Mouse (Mus musculus): ENCODE data around the gene Lmbr1l. TPM values are rescaled to one million over a fixed set of nuclear protein-coding genes. Genes with fewer than 3 reads are reported as not detected.
A peak's percentile ranks its signal among the peaks of the same experiment; 100 is the strongest.
"Not testable (repeated sequence)": the region's sequence is repeated elsewhere in the genome, so short reads cannot be mapped to it uniquely, and the experiment has no call there.

Lmbr1l gene
- polyA plus RNA-seq, 1 experiment from 2014 or later: 21.7 TPM

DNA sequence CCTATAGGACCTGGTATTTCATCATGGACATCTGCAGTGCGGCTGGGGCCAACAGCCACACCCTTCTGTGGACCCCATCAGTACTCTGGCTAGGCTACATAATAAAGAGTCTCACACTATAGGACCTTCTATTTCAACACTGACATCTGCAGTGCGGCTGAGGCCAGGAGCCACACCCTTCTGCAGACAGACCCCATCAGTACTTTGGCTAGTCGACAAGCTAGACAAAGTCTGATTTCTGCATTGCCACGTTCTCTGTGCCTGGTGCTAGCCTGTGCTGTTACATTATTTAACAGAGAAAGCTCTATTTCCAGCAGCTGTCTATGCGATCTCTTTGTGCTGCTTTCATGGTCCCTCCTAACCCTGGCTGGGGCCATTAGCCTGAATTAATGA is 34.0 kb upstream of the Lmbr1l start:
- Histone ChIP-seq H3K9me3 (replicated peaks) (no peaks in the 10 kb centered on the region), H3K9ac (peak overlapping the region; percentile 18; the same call in 1 of the 2 replicates), H3K4me3 (replicated peaks) (peak overlapping the region; percentile 84), H3K36me3 (peaks cover 10% of the 10 kb centered on the region), H3K4me2 (replicated peaks) (peak overlapping the region; percentile 52), H3K27ac (replicated peaks) (peak overlapping the region; percentile 73), H3K4me1 (peaks cover 12% of the 10 kb centered on the region), H3K27me3 (no peaks in the 10 kb centered on the region)
- WGBS: 14% methylated on average over 5 of the region's 5 CpGs
- ATAC-seq (ENCODE audit: insufficient number of reproducible peaks, low FRiP score, low TSS enrichment, low read depth): no peak

DNA sequence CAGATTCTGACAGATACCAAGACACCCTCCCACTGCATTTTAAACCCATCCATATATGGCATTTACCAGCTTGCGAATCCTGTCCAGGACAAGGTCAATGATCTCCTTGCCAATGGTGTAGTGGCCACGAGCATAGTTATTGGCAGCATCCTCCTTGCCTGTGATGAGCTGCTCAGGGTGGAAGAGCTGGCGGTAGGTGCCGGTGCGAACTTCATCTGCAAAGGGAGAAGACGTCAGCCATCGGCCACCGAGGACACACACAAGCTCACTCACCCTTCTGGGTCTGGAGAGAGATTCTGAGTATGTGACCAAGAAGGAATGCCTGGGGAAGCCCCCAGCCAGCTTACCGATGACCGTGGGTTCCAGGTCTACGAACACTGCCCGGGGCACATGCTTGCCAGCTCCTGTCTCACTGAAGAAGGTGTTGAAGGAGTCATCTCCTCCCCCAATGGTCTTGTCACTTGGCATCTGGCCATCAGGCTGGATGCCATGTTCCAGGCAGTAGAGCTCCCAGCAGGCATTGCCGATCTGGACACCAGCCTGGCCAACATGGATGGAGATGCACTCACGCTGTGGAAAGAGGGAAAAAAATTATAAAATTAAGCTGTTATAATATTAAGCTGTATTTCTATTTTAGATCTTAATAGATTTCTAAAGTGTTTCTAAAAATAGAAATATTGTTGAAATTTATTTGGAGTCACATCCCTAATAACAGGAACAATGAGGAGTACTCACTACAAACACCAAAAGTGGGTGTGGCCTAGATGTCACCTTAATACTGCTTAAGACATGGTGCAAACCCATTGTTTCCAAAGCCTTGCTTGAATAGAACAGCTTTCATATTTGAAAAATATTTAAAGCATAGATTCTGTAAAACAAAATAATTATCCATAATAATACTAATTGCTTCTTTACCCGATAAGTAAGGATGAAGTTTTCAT is 33.4 kb upstream of the Lmbr1l start:
- 0 out of 2 replicates have a peak overlapping the region, but pooled peaks have one; percentile 18 for H3K9ac ChIP-seq
- H3K4me1 ChIP-seq: peaks cover 12% of the 10 kb centered on the region
- peak overlapping the region; percentile 52 for H3K4me2 ChIP-seq (replicated peaks)
- H3K9me3 ChIP-seq (replicated peaks); H3K27me3 ChIP-seq; ATAC-seq (ENCODE audit: insufficient number of reproducible peaks, low FRiP score, low TSS enrichment, low read depth): not testable (repeated sequence)
- H3K4me3 ChIP-seq (replicated peaks): peak overlapping the region; percentile 84
- peak overlapping the region; percentile 73 for H3K27ac ChIP-seq (replicated peaks)
- peaks cover 10% of the 10 kb centered on the region for H3K36me3 ChIP-seq
- WGBS: 90% methylated on average over 11 of the region's 15 CpGs

DNA sequence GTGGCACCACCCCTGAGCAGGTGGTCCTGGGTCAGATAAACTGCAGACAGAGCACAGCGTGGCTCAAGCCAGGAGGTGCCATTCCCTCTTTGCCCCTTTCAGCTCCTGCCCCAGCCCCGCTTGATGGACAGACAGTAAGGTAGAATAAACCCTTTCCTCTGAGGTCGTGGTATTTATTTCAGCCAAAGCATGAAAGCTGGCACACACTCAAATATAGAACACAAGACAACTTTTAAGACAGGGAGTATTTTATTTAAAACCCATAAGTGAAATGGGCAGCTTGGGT is 31.5 kb upstream of the Lmbr1l start:
- H3K9me3 ChIP-seq (replicated peaks): no peaks in the 10 kb centered on the region
- ATAC-seq (ENCODE audit: insufficient number of reproducible peaks, low FRiP score, low TSS enrichment, low read depth): no peak
- no peak overlapping the region for H3K27ac ChIP-seq (replicated peaks)
- peaks cover 10% of the 10 kb centered on the region for H3K36me3 ChIP-seq
- H3K9ac ChIP-seq: no peak overlapping the region
- H3K4me2 ChIP-seq (replicated peaks): no peak overlapping the region
- WGBS: 62% methylated on average over 3 of the region's 3 CpGs
- peaks cover 6% of the 10 kb centered on the region for H3K4me1 ChIP-seq
- no peak overlapping the region for H3K4me3 ChIP-seq (replicated peaks)
- H3K27me3 ChIP-seq: no peaks in the 10 kb centered on the region

DNA sequence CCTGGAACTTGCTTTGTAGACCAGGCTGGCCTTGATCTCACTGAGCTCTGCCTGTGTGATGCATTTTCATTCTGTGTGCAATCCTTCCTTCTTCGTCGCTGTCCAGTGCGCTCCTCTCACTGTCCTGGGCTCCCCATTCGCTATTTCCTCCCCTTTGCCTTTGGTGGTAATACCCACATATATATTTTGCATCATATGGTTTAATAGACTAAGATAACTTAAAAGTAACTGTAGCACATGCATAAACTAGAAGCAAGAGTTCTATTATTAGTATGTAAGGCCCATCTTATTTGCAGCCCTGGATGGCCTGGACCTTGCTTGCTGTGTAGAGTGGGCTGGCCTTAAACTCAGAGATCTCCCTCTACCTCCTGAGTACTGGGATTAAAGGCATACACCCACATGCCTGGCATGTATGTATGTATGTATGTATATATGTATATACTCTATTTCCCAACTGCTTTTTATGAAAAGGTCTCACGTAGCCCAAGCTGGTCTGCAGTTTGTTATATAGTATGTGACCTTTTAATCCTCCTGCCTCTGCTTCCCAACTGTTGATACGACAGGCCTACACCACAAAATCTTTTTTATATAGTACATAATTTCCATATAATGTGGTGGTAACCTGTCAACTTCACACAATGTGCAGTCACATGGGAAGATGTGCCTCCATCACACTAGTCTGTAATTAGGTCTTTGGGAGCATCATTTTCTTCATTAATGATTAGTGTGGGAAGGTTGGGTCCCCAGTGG is 31.0 kb upstream of the Lmbr1l start:
- Histone ChIP-seq H3K4me3 (replicated peaks) (no peak overlapping the region), H3K9ac (no peak overlapping the region), H3K4me2 (replicated peaks) (no peak overlapping the region), H3K36me3 (peaks cover 10% of the 10 kb centered on the region), H3K27me3 (no peaks in the 10 kb centered on the region), H3K4me1 (peaks cover 6% of the 10 kb centered on the region; the same call in 1 of the 2 replicates), H3K9me3 (replicated peaks) (no peaks in the 10 kb centered on the region), H3K27ac (replicated peaks) (no peak overlapping the region)
- no peak for ATAC-seq (ENCODE audit: insufficient number of reproducible peaks, low FRiP score, low TSS enrichment, low read depth)
- WGBS: 71% methylated on average over 6 of the region's 6 CpGs

DNA sequence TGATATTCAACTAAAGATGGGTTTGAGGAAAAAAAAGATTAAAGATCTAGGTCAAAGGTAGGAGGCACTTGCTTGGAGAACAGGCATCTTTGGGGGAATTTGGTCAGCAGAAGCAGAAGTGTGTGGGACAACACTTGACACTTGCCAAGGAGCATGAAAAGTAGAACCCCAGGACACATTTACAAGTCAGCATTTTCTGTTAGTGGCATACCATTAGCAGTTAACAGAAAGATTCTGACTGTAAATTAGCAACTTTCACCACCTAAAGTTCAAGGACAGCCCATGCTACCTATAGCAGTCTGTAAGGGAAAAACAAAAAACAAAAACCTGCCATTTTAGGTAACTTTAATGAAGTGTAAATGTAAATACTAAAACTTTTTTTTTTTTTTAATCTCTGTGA is 30.4 kb upstream of the Lmbr1l start:
- H3K27ac ChIP-seq (replicated peaks): no peak overlapping the region
- no peaks in the 10 kb centered on the region for H3K27me3 ChIP-seq
- H3K36me3 ChIP-seq: peaks cover 10% of the 10 kb centered on the region
- peaks cover 6% of the 10 kb centered on the region; the same call in 1 of the 2 replicates for H3K4me1 ChIP-seq
- H3K4me2 ChIP-seq (replicated peaks): no peak overlapping the region
- H3K4me3 ChIP-seq (replicated peaks): no peak overlapping the region
- ATAC-seq (ENCODE audit: insufficient number of reproducible peaks, low FRiP score, low TSS enrichment, low read depth): no peak
- no peaks in the 10 kb centered on the region for H3K9me3 ChIP-seq (replicated peaks)
- no peak overlapping the region for H3K9ac ChIP-seq

DNA sequence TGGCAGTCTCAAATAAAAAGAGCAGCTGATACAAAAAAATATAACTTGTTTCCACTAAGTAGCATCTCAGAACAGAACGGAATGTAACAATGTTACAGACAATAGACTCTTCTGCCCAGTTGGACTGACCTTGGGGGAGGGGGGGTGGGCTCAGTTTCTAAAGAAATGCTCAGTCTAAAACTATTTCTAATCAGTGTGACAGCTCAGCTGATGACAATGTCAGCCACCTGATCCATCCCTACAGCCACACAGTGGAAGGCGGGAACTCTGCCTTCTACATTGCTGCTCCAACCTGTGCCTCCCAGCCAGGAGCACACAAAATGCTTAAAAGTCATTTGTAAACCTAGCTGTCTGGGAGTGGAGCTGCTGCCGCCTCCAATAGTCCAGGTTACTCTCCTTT is 29.9 kb upstream of the Lmbr1l start:
- ATAC-seq (ENCODE audit: insufficient number of reproducible peaks, low FRiP score, low TSS enrichment, low read depth): no peak
- no peak overlapping the region for H3K27ac ChIP-seq (replicated peaks)
- H3K27me3 ChIP-seq: no peaks in the 10 kb centered on the region
- peaks cover 10% of the 10 kb centered on the region for H3K36me3 ChIP-seq
- no peak overlapping the region for H3K4me2 ChIP-seq (replicated peaks)
- no peak overlapping the region for H3K9ac ChIP-seq
- WGBS: 52% methylated on average over 3 of the region's 3 CpGs
- no peaks in the 10 kb centered on the region for H3K9me3 ChIP-seq (replicated peaks)
- H3K4me3 ChIP-seq (replicated peaks): no peak overlapping the region
- peaks cover 6% of the 10 kb centered on the region; the same call in 1 of the 2 replicates for H3K4me1 ChIP-seq

DNA sequence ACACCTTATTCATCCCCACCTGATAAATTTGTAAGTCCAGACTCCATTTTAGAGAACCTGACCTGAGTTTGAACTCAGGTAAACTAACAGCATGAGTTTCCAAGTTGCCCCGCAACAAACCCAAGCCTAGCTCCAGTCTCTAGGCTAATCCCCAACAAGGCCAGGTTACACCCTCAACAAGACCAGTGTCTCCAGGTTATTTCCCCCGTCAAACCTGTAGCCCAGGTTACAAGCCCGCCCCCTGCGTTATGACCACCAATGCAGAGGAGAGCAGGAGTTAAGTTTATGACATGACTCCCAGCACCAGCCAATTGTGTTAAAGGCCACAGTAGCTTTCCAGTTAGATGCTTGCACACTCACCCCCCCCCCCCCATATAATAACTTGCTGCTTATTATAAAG is 25.1 kb upstream of the Lmbr1l start:
- H3K4me3 ChIP-seq (replicated peaks): no peak overlapping the region
- H3K27me3 ChIP-seq: no peaks in the 10 kb centered on the region
- no peak overlapping the region for H3K9ac ChIP-seq
- ATAC-seq (ENCODE audit: insufficient number of reproducible peaks, low FRiP score, low TSS enrichment, low read depth): no peak
- H3K27ac ChIP-seq (replicated peaks): no peak overlapping the region
- H3K4me2 ChIP-seq (replicated peaks): no peak overlapping the region
- H3K4me1 ChIP-seq: no peaks in the 10 kb centered on the region
- no peaks in the 10 kb centered on the region for H3K36me3 ChIP-seq
- WGBS: 60% methylated on average over 4 of the region's 4 CpGs
- H3K9me3 ChIP-seq (replicated peaks): no peaks in the 10 kb centered on the region

DNA sequence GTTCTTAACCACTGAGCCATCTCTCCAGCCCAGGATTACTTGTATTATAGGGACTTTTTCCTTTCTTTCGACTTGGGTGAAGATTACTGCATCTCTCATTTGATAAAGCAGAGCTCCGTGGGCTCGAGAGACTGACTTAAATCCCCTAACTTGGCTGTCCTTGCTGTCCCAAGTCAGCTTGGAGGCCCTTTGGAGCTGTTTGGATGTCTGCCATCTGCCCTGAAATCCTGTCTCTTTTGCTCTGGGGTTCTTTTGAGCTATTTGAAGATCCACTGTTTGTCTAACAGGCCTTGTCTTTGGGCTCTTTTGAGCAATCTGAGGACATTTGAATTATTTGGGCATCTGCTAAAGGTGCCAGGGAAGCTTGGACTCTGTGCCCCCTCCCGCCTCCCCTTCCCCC is 24.1 kb upstream of the Lmbr1l start:
- H3K27ac ChIP-seq (replicated peaks): no peak overlapping the region
- no peaks in the 10 kb centered on the region for H3K4me1 ChIP-seq
- no peak overlapping the region for H3K9ac ChIP-seq
- WGBS: 79% methylated on average over 4 of the region's 4 CpGs
- no peaks in the 10 kb centered on the region for H3K36me3 ChIP-seq
- H3K4me3 ChIP-seq (replicated peaks): no peak overlapping the region
- no peaks in the 10 kb centered on the region for H3K27me3 ChIP-seq
- no peaks in the 10 kb centered on the region for H3K9me3 ChIP-seq (replicated peaks)
- ATAC-seq (ENCODE audit: insufficient number of reproducible peaks, low FRiP score, low TSS enrichment, low read depth): no peak
- H3K4me2 ChIP-seq (replicated peaks): no peak overlapping the region

DNA sequence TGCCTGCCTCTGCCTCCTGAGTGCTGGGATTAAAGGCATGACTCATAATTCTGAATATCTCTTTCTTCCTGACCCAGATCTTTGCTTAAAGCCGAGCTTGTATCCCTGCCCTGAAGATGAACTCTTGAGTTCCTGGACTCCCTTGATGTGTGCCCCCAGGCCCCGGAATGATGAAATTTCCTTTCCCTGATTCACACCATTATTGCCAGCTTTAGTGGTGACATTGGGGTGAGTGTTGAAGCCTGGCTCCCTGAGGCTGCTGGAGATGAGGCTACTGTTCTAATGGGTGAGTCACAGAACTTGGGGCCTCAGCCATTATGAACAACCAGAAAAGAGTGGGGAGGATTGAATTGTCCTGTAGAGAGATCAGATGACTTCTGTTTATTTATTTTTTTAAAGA is 23.5 kb upstream of the Lmbr1l start:
- Histone ChIP-seq H3K4me2 (replicated peaks) (no peak overlapping the region), H3K9ac (no peak overlapping the region), H3K36me3 (no peaks in the 10 kb centered on the region), H3K4me1 (no peaks in the 10 kb centered on the region), H3K27ac (replicated peaks) (no peak overlapping the region), H3K27me3 (no peaks in the 10 kb centered on the region), H3K9me3 (replicated peaks) (no peaks in the 10 kb centered on the region), H3K4me3 (replicated peaks) (no peak overlapping the region)
- no peak for ATAC-seq (ENCODE audit: insufficient number of reproducible peaks, low FRiP score, low TSS enrichment, low read depth)
- WGBS: 47% methylated on average over 2 of the region's 2 CpGs

DNA sequence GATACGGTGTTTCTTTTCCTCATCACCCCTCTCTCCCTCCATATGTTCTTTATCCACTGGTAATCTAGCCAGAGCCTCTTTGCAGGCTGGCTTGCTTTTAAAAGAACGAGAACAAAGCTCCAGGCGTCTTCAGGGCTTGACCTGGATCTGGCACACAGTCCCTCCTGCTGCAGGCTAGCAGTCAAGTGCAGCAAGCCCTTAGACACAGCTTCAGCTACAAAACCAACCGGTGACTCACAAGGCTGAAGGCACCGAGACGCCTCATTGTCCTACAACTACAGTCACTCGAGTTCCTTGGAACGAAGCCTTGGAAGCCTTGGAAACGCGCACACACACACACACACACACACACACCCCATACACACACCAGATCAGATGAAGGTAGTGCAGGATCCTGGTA is 22.8 kb upstream of the Lmbr1l start:
- 64% methylated on average over 10 of the region's 10 CpGs for WGBS
- H3K4me3 ChIP-seq (replicated peaks): no peak overlapping the region

DNA sequence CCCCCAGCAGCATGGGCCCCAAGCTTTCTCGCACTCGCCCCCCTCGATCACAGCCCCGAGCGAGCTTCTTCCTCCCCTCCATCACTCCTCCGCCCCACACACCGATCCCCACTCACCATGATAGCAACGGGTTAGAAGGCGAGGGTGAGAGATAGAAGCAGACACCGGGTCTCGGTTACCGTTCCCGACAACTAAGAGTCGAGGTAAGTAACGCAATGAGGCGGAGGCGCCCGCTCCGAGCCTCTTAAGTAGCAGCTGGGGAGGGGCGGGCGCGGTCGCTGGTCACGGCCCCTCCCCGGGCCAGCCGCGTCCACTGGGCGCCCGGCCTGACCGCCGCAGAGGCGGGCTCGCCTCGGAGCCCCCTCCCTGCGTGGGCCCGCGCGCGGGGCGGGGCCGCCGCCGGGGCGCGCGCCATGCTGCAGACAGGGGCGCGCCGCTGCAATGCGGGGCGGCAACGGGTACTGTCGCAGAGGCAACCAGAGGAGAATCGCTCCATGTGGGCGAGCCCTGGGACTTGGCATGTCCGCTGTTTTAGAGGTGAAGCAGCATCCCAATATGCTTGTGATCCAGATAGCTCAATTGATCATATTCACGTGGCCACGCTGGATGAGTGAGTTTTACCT is 16.3 kb upstream of the Lmbr1l start, which contains the start of gene Tuba1b:
Gene Tuba1b (minus strand): TSS at position 349 of the 623 bp plus-strand sequence.
- Histone ChIP-seq H3K27me3 (no peaks in the 10 kb centered on the region), H3K4me1 (peaks cover 19% of the 10 kb centered on the region), H3K27ac (replicated peaks) (peak within 1 kb of the TSS; percentile 100), H3K9ac (peak within 1 kb of the TSS; percentile 90), H3K36me3 (peaks cover 14% of the 10 kb centered on the region; the same call in 1 of the 2 replicates), H3K9me3 (replicated peaks) (no peaks in the 10 kb centered on the region), H3K4me2 (replicated peaks) (peak within 1 kb of the TSS; percentile 90), H3K4me3 (replicated peaks) (peak within 1 kb of the TSS; percentile 84)
- under 1% methylated on average over 57 of the region's 58 CpGs for whole genome bisulfite sequencing
- ATAC-seq (ENCODE audit: insufficient number of reproducible peaks, low FRiP score, low TSS enrichment, low read depth): peak; percentile 96

More for the DNA sequence above, 22.8 kb upstream of the Lmbr1l start:
- H3K9me3 ChIP-seq (replicated peaks): no peaks in the 10 kb centered on the region
- peaks cover 2% of the 10 kb centered on the region for H3K4me1 ChIP-seq
- H3K9ac ChIP-seq: no peak overlapping the region
- H3K36me3 ChIP-seq: no peaks in the 10 kb centered on the region
- no peak overlapping the region for H3K27ac ChIP-seq (replicated peaks)
- no peak overlapping the region for H3K4me2 ChIP-seq (replicated peaks)
- ATAC-seq (ENCODE audit: insufficient number of reproducible peaks, low FRiP score, low TSS enrichment, low read depth): no peak
- no peaks in the 10 kb centered on the region for H3K27me3 ChIP-seq
